Mouse (Mus musculus) layer of hippocampus, postnatal 14 days (tissue): ENCODE results near the gene Ccdc81. TPM values are rescaled to one million over a fixed set of nuclear protein-coding genes. Genes with fewer than 3 reads are reported as not detected.

ENCODE experiments used
- DNase-seq, 2 experiments: peaks; one replicate each; pipeline ENCODE4 v3.0.0; 2021 to 2022; ENCODE audit warnings: low spot score in 2 of 2, mixed read lengths in 1 of 2
- total RNA-seq, 2 experiments: library from RNA; stranded (reverse); gene quantifications; 2 replicates each; pipeline ENCODE4 v1.2.3; 2021

The Ccdc81 gene
- total RNA-seq, 2 experiments from 2014 or later = 0.38 to 1.3 TPM

GRCm38 (mm10) chr7:89867221-89867620 lies 36.2 kb downstream of the Ccdc81 start:
- DNase-seq = no peak

- no peak for DNase-seq
Measured at GRCm38 (mm10) chr7:89864769-89865168, 38.7 kb downstream of the Ccdc81 start.

GRCm38 (mm10) chr7:89856440-89857217 lies 46.8 kb downstream of the Ccdc81 start:
- DNase-seq = no peak

GRCm38 (mm10) chr7:89855196-89855595 lies 48.2 kb downstream of the Ccdc81 start:
- no peak for DNase-seq

GRCm38 (mm10) chr7:89853131-89853530 lies 50.3 kb downstream of the Ccdc81 start:
- DNase-seq = no peak

- DNase-seq = no peak
Measured at GRCm38 (mm10) chr7:89852158-89853095, 51.0 kb downstream of the Ccdc81 start.

GRCm38 (mm10) chr7:89850510-89850909 lies 52.9 kb downstream of the Ccdc81 start:
- no peak for DNase-seq

- no peak for DNase-seq
Measured at GRCm38 (mm10) chr7:89845669-89846068, 57.8 kb downstream of the Ccdc81 start.

GRCm38 (mm10) chr7:89843533-89843932 lies 59.9 kb downstream of the Ccdc81 start:
- DNase-seq = peak in 1 of 2 experiments; percentile 20

- DNase-seq = no peak
Measured at GRCm38 (mm10) chr7:89843121-89843520, 60.3 kb downstream of the Ccdc81 start.

- no peak for DNase-seq
Measured at GRCm38 (mm10) chr7:89842404-89842715, 61.1 kb downstream of the Ccdc81 start.

GRCm38 (mm10) chr7:89841670-89842403 lies 61.6 kb downstream of the Ccdc81 start:
- DNase-seq = peak; percentile 87 to 94

- DNase-seq = no peak
Measured at GRCm38 (mm10) chr7:89839721-89840120, 63.7 kb downstream of the Ccdc81 start.

GRCm38 (mm10) chr7:89837841-89838240 lies 65.6 kb downstream of the Ccdc81 start:
- DNase-seq = no peak

GRCm38 (mm10) chr7:89836676-89837075 lies 66.8 kb downstream of the Ccdc81 start:
- no peak for DNase-seq

- no peak for DNase-seq
Measured at GRCm38 (mm10) chr7:89835566-89835965, 67.9 kb downstream of the Ccdc81 start.

- DNase-seq = no peak
Measured at GRCm38 (mm10) chr7:89833521-89833920, 69.9 kb downstream of the Ccdc81 start.

GRCm38 (mm10) chr7:89829201-89829600 lies 74.2 kb downstream of the Ccdc81 start:
- peak in 1 of 2 experiments; percentile 10 for DNase-seq

- DNase-seq = no peak
Measured at GRCm38 (mm10) chr7:89828436-89829065, 74.9 kb downstream of the Ccdc81 start.
